Mouse (Mus musculus) kidney, postnatal 36 days (tissue): Measurements from ENCODE around the gene Plaa.
A peak's percentile ranks its signal among the peaks of the same experiment; 100 is the strongest.

Source experiments
- DNase-seq, 2 experiments: peaks; one replicate each; pipeline ENCODE4 v3.0.0; 2021 to 2022; ENCODE audit warnings: mixed read lengths in 2 of 2

The Plaa gene

GRCm38 (mm10) chr4:94554955-94555494, 48.0 kb downstream of the Plaa start:
- DNase-seq = no peak

GRCm38 (mm10) chr4:94544321-94544720, 58.7 kb downstream of the Plaa start:
- no peak for DNase-seq

GRCm38 (mm10) chr4:94543041-94543440, 60.0 kb downstream of the Plaa start:
- no peak for DNase-seq

GRCm38 (mm10) chr4:94533205-94533604, 69.8 kb downstream of the Plaa start:
- no peak for DNase-seq

- DNase-seq = no peak
Measured at GRCm38 (mm10) chr4:94529448-94529847, 73.6 kb downstream of the Plaa start.

GRCm38 (mm10) chr4:94523321-94523720, 79.7 kb downstream of the Plaa start:
- DNase-seq = no peak

GRCm38 (mm10) chr4:94517631-94518030, 85.4 kb downstream of the Plaa start:
- peak; percentile 12 to 65 for DNase-seq
